Mouse (Mus musculus): ENCODE data around the gene Zp3. TPM values are rescaled to one million over a fixed set of nuclear protein-coding genes. Genes with fewer than 3 reads are reported as not detected.
A peak's percentile ranks its signal among the peaks of the same experiment; 100 is the strongest.

The Zp3 gene
- polyA plus RNA-seq, 1 experiment from 2014 or later: not detected

DNA sequence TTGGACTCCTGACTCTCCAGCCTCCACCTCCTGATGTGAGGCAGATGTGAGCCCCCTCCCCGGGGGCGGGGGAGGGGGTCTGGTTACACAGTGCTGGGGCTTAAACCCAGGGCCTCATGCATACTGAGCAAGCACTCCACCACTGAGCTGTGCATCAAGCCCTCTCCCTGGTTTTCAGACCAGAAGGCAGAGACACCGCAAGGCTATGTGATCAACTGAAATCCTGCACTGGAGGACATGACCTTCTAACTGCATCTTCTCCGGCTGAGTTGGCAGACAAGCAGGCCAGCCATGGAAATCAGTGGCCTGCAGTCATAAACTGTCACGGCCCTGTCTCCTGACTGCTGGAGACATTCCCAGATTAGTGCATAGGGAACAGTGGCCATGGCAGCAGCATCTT, 39.3 kb upstream of the Zp3 start:
- Histone ChIP-seq H3K4me1 (ENCODE audit: control insufficient read depth, insufficient read depth, low read length) (peaks cover under 1% of the 10 kb centered on the region; the same call in 1 of the 2 replicates), H3K4me2 (ENCODE audit: low read length) (no peak overlapping the region), H3K9ac (replicated peaks; ENCODE audit: low read length) (no peak overlapping the region), H3K27me3 (ENCODE audit: control insufficient read depth, insufficient read depth, low read length) (no peaks in the 10 kb centered on the region), H3K9me3 (ENCODE audit: control insufficient read depth, low read length) (no peaks in the 10 kb centered on the region), H3K27ac (replicated peaks; ENCODE audit: low read depth, low read length) (no peak overlapping the region), H3K4me3 (replicated peaks; ENCODE audit: low read depth, low read length) (no peak overlapping the region), H3K36me3 (ENCODE audit: control insufficient read depth, insufficient read depth, low read length) (no peaks in the 10 kb centered on the region)
- ATAC-seq (ENCODE audit: low FRiP score, low TSS enrichment) (no peak), DNase-seq (no peak)
- 56% methylated on average over 5 of the region's 5 CpGs for WGBS

GRCm38 (mm10) chr5:135942710-135943109, 37.2 kb upstream of the Zp3 start:
- DNase-seq (no peak), ATAC-seq (ENCODE audit: low FRiP score, low TSS enrichment) (no peak)
- no peaks in the 10 kb centered on the region for H3K36me3 ChIP-seq (ENCODE audit: control insufficient read depth, insufficient read depth, low read length)
- H3K4me1 ChIP-seq (ENCODE audit: control insufficient read depth, insufficient read depth, low read length): no peaks in the 10 kb centered on the region
- H3K27me3 ChIP-seq (ENCODE audit: control insufficient read depth, insufficient read depth, low read length): no peaks in the 10 kb centered on the region
- H3K9me3 ChIP-seq (ENCODE audit: control insufficient read depth, low read length): no peaks in the 10 kb centered on the region
- no peak overlapping the region for H3K27ac ChIP-seq (replicated peaks; ENCODE audit: low read depth, low read length)
- WGBS: 74% methylated on average over 6 of the region's 6 CpGs
- no peak overlapping the region for H3K9ac ChIP-seq (replicated peaks; ENCODE audit: low read length)
- no peak overlapping the region for H3K4me2 ChIP-seq (ENCODE audit: low read length)
- no peak overlapping the region for H3K4me3 ChIP-seq (replicated peaks; ENCODE audit: low read depth, low read length)

DNA sequence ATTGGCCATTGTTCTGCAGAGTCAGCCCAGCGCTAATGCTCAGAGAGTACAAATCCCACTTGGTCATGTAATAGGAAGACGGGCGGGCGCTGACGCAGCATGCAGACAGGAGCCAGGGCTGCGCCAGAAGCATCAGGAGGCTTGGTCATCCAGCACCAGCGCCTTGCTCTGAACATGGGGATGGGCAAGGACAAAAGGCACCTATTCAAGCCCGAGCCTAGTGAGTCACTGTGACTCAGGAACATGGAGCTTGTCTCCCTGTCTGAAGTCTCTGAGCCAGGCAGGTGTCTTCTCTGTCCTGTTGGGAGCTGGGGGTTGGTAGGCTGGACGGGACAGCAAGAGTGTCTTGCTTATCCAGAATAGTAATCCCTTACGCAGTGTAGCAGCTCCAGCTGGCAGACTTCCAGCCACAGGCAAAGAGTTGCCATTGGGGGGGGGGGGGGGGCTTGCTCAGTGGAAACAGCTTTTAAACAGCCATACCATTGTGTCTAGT, 33.9 kb upstream of the Zp3 start:
- no peaks in the 10 kb centered on the region for H3K36me3 ChIP-seq (ENCODE audit: control insufficient read depth, insufficient read depth, low read length)
- ATAC-seq (ENCODE audit: low FRiP score, low TSS enrichment) (peak; percentile 50), DNase-seq (peak; percentile 74)
- no peaks in the 10 kb centered on the region for H3K27me3 ChIP-seq (ENCODE audit: control insufficient read depth, insufficient read depth, low read length)
- peak overlapping the region; percentile 11 for H3K4me2 ChIP-seq (ENCODE audit: low read length)
- H3K27ac ChIP-seq (replicated peaks; ENCODE audit: low read depth, low read length): peak overlapping the region; percentile 38; the same call in 1 of the 2 replicates
- 39% methylated on average over 10 of the region's 10 CpGs for WGBS
- no peak overlapping the region for H3K9ac ChIP-seq (replicated peaks; ENCODE audit: low read length)
- no peak overlapping the region for H3K4me3 ChIP-seq (replicated peaks; ENCODE audit: low read depth, low read length)
- no peaks in the 10 kb centered on the region for H3K9me3 ChIP-seq (ENCODE audit: control insufficient read depth, low read length)
- no peaks in the 10 kb centered on the region for H3K4me1 ChIP-seq (ENCODE audit: control insufficient read depth, insufficient read depth, low read length)

DNA sequence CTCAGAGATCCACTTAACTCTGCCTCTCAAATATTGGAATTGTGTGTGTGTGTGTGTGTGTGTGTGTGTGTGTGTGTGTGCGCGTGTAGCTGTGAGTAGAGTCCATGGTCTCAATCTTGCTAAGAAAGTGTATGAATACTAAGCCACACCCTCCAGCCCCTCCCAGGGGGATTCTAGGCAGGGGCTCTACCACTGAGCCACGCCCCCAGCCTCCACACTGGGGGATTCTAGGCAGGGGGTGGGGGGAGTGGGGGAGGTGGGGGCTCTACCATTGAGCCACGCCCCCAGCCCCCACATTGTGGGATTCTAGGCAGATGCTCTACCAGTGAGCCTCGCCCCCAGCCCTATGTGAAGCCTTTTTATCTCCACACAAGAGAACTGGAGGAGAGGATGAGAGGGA, 33.3 kb upstream of the Zp3 start:
- Histone ChIP-seq H3K4me1 (ENCODE audit: control insufficient read depth, insufficient read depth, low read length) (no peaks in the 10 kb centered on the region), H3K36me3 (ENCODE audit: control insufficient read depth, insufficient read depth, low read length) (no peaks in the 10 kb centered on the region), H3K27ac (replicated peaks; ENCODE audit: low read depth, low read length) (no peak overlapping the region), H3K4me2 (ENCODE audit: low read length) (no peak overlapping the region), H3K9ac (replicated peaks; ENCODE audit: low read length) (no peak overlapping the region), H3K4me3 (replicated peaks; ENCODE audit: low read depth, low read length) (no peak overlapping the region), H3K9me3 (ENCODE audit: control insufficient read depth, low read length) (no peaks in the 10 kb centered on the region), H3K27me3 (ENCODE audit: control insufficient read depth, insufficient read depth, low read length) (no peaks in the 10 kb centered on the region)
- DNase-seq (peak; percentile 18), ATAC-seq (ENCODE audit: low FRiP score, low TSS enrichment) (no peak)
- WGBS: 73% methylated on average over 5 of the region's 5 CpGs

- Histone ChIP-seq H3K36me3 (ENCODE audit: control insufficient read depth, insufficient read depth, low read length) (no peaks in the 10 kb centered on the region), H3K27ac (replicated peaks; ENCODE audit: low read depth, low read length) (no peak overlapping the region), H3K4me3 (replicated peaks; ENCODE audit: low read depth, low read length) (no peak overlapping the region), H3K9me3 (ENCODE audit: control insufficient read depth, low read length) (no peaks in the 10 kb centered on the region), H3K4me1 (ENCODE audit: control insufficient read depth, insufficient read depth, low read length) (no peaks in the 10 kb centered on the region), H3K9ac (replicated peaks; ENCODE audit: low read length) (no peak overlapping the region), H3K4me2 (ENCODE audit: low read length) (no peak overlapping the region), H3K27me3 (ENCODE audit: control insufficient read depth, insufficient read depth, low read length) (no peaks in the 10 kb centered on the region)
- ATAC-seq (ENCODE audit: low FRiP score, low TSS enrichment) (no peak), DNase-seq (no peak)
- 88% methylated on average over 11 of the region's 11 CpGs for WGBS
These were observed 29.0 kb upstream of the Zp3 start for GRCm38 (mm10) chr5:135950710-135951412.

- ATAC-seq (ENCODE audit: low FRiP score, low TSS enrichment): no peak
- WGBS: 91% methylated on average over 2 of the region's 2 CpGs
These were observed 28.2 kb upstream of the Zp3 start for GRCm38 (mm10) chr5:135951660-135952059.

DNA sequence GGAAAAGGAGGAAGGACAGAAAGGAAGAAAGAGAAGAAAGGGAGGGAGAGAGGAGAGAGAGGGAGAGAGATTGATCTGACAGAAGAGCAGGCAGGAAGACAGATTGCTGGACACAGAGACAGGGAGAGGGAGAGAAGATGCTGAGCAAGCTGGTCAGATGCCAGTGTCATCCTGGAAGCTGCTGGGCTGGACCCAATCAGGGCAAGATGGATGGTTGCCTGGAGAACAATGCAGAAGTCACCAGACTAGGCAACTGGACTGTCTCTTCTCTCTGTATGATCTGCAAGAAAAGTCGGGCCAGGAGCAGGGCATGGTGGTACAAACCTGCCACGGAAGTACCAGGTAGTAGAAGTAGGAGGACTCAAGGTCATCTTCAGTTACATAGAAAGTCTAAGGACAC, 27.1 kb upstream of the Zp3 start:
- H3K4me1 ChIP-seq (ENCODE audit: control insufficient read depth, insufficient read depth, low read length): peaks cover 5% of the 10 kb centered on the region
- no peak overlapping the region for H3K4me3 ChIP-seq (replicated peaks; ENCODE audit: low read depth, low read length)
- no peak overlapping the region for H3K27ac ChIP-seq (replicated peaks; ENCODE audit: low read depth, low read length)
- DNase-seq (no peak), ATAC-seq (ENCODE audit: low FRiP score, low TSS enrichment) (no peak)
- H3K9ac ChIP-seq (replicated peaks; ENCODE audit: low read length): no peak overlapping the region
- H3K4me2 ChIP-seq (ENCODE audit: low read length): no peak overlapping the region
- no peaks in the 10 kb centered on the region for H3K27me3 ChIP-seq (ENCODE audit: control insufficient read depth, insufficient read depth, low read length)
- H3K9me3 ChIP-seq (ENCODE audit: control insufficient read depth, low read length): no peaks in the 10 kb centered on the region
- 87% methylated on average over 2 of the region's 2 CpGs for WGBS
- H3K36me3 ChIP-seq (ENCODE audit: control insufficient read depth, insufficient read depth, low read length): no peaks in the 10 kb centered on the region

More at GRCm38 (mm10) chr5:135951660-135952059, 28.2 kb upstream of the Zp3 start:
- H3K4me3 ChIP-seq (replicated peaks; ENCODE audit: low read depth, low read length): no peak overlapping the region
- no peaks in the 10 kb centered on the region for H3K27me3 ChIP-seq (ENCODE audit: control insufficient read depth, insufficient read depth, low read length)
- no peak overlapping the region for H3K27ac ChIP-seq (replicated peaks; ENCODE audit: low read depth, low read length)
- H3K4me2 ChIP-seq (ENCODE audit: low read length): no peak overlapping the region
- DNase-seq: no peak
- no peaks in the 10 kb centered on the region for H3K36me3 ChIP-seq (ENCODE audit: control insufficient read depth, insufficient read depth, low read length)
- H3K9me3 ChIP-seq (ENCODE audit: control insufficient read depth, low read length): no peaks in the 10 kb centered on the region
- no peak overlapping the region for H3K9ac ChIP-seq (replicated peaks; ENCODE audit: low read length)
- no peaks in the 10 kb centered on the region for H3K4me1 ChIP-seq (ENCODE audit: control insufficient read depth, insufficient read depth, low read length)

GRCm38 (mm10) chr5:135956300-135957206, 23.3 kb upstream of the Zp3 start:
- no peaks in the 10 kb centered on the region for H3K9me3 ChIP-seq (ENCODE audit: control insufficient read depth, low read length)
- no peak for ATAC-seq (ENCODE audit: low FRiP score, low TSS enrichment)
- H3K27ac ChIP-seq (replicated peaks; ENCODE audit: low read depth, low read length): peak overlapping the region; percentile 85
- H3K4me1 ChIP-seq (ENCODE audit: control insufficient read depth, insufficient read depth, low read length): peaks cover 7% of the 10 kb centered on the region
- peak overlapping the region; percentile 53 for H3K4me2 ChIP-seq (ENCODE audit: low read length)
- H3K36me3 ChIP-seq (ENCODE audit: control insufficient read depth, insufficient read depth, low read length): no peaks in the 10 kb centered on the region
- no peak overlapping the region; the same call in 1 of the 2 replicates for H3K9ac ChIP-seq (replicated peaks; ENCODE audit: low read length)
- H3K27me3 ChIP-seq (ENCODE audit: control insufficient read depth, insufficient read depth, low read length): no peaks in the 10 kb centered on the region
- no peak for DNase-seq
- WGBS: 83% methylated on average over 9 of the region's 9 CpGs
- H3K4me3 ChIP-seq (replicated peaks; ENCODE audit: low read depth, low read length): peak overlapping the region; percentile 29; the same call in 1 of the 2 replicates
